Mouse (Mus musculus) kidney, adult 2 months (tissue): Measurements from ENCODE around the gene Gramd2.

ENCODE experiments used
- CTCF ChIP-seq: fragments of 200-500 bp; conservative IDR thresholded peaks from 2 replicates; pipeline ENCODE4 v1.5.1; 2011; ENCODE audit warnings: low read depth, mild to moderate bottlenecking, control low read depth, low read length, moderate library complexity, mixed read lengths; ENCODE audit not compliant: insufficient read depth, insufficient read length
- POLR2A ChIP-seq: fragments of 200-500 bp; IDR thresholded peaks from one replicate; pipeline ENCODE4 v1.6.1; 2011; ENCODE audit warnings: low read depth, low read length, control low read depth

DNA sequence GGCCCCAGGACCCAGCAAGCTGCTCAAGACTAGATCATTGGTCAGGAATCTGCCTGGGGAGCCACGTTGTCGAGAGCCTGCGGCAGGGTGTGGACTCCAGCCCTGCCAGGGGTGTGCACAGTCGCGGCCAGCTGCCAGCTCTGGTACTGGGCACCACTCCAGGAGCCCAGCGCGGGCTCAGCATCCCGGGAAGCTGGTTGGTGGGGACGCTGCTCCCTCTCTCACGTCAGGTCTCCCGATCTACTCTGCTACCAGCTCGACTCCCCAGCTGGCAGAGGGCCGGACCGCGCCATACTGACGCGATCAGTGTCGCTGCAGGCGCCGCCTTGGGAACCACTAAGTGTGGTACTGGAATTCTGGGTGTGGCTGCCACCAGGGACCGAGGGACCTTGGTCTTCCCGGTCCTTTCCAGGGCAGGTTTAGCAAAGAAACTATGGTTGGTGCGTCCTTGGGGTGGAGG is 11.7 kb downstream of the Gramd2 start:
- TF ChIP-seq POLR2A (no peak), CTCF (no peak)
